Mouse (Mus musculus) megakaryocyte, embryonic 14.5 days (primary cell): ENCODE data around the gene Fubp1. TPM values are rescaled to one million over a fixed set of nuclear protein-coding genes. Genes with fewer than 3 reads are reported as not detected.
A peak's percentile ranks its signal among the peaks of the same experiment; 100 is the strongest.

Experiments used
- H3K27me3 ChIP-seq: replicated peaks from 2 replicates; pipeline ENCODE3; 2012; ENCODE audit warnings: inconsistent platforms
- H3K36me3 ChIP-seq: replicated peaks from 2 replicates; pipeline ENCODE3; 2012; ENCODE audit warnings: low read length, inconsistent platforms, mixed read lengths
- H3K4me1 ChIP-seq: 2 replicates; pipeline ENCODE4 v1.6.1; 2012; ENCODE audit warnings: inconsistent platforms
- H3K4me3 ChIP-seq: replicated peaks from 2 replicates; pipeline ENCODE3; 2012; ENCODE audit warnings: moderate library complexity, mild to moderate bottlenecking, inconsistent platforms
- H3K9me3 ChIP-seq: 2 replicates; pipeline ENCODE4 v1.6.1; 2012; ENCODE audit warnings: inconsistent platforms
- FLI1 ChIP-seq: IDR thresholded peaks from 2 replicates; pipeline ENCODE4 v1.6.1; 2012; ENCODE audit warnings: low read length, inconsistent platforms, mixed read lengths
- GATA1 ChIP-seq: IDR thresholded peaks from 3 replicates; pipeline ENCODE4 v1.6.1; 2012; ENCODE audit warnings: mixed read lengths, low read length, inconsistent platforms, borderline replicate concordance
- polyA plus RNA-seq: library from polyadenylated mRNA; stranded (reverse); fragments of >175 nt; gene quantifications from 2 replicates; pipeline ENCODE4 v1.2.3, GENCODE M21; 2012; ENCODE audit warnings: low replicate concordance; ENCODE audit not compliant: insufficient read depth

The Fubp1 gene
- polyA plus RNA-seq, 1 experiment = 205 TPM

GRCm38 (mm10) chr3:152171236-152171635, 39.0 kb upstream of the Fubp1 start:
- peaks cover 4% of the 10 kb centered on the region; the same call in 1 of the 2 replicates for H3K9me3 ChIP-seq
- TF ChIP-seq FLI1 (no peak), GATA1 (peak; percentile 10; the same call in 1 of the 3 replicates)
- peaks cover 7% of the 10 kb centered on the region for H3K36me3 ChIP-seq
- H3K27me3 ChIP-seq = peaks cover 5% of the 10 kb centered on the region
- H3K4me1 ChIP-seq = peaks cover 92% of the 10 kb centered on the region
- H3K4me3 ChIP-seq = no peak overlapping the region

- Histone ChIP-seq H3K27me3 (peaks cover 2% of the 10 kb centered on the region), H3K9me3 (peaks cover 4% of the 10 kb centered on the region; the same call in 1 of the 2 replicates), H3K4me3 (no peak overlapping the region), H3K36me3 (peaks cover 7% of the 10 kb centered on the region), H3K4me1 (peaks cover 91% of the 10 kb centered on the region)
- no peak for TF ChIP-seq GATA1
- no peak for TF ChIP-seq FLI1
Measured at GRCm38 (mm10) chr3:152171862-152172261, 38.4 kb upstream of the Fubp1 start.

- Histone ChIP-seq H3K27me3 (peaks cover 2% of the 10 kb centered on the region), H3K4me1 (peaks cover 86% of the 10 kb centered on the region), H3K36me3 (peaks cover 7% of the 10 kb centered on the region), H3K9me3 (peaks cover 4% of the 10 kb centered on the region; the same call in 1 of the 2 replicates), H3K4me3 (no peak overlapping the region)
- TF ChIP-seq GATA1 (no peak), FLI1 (no peak)
Measured at GRCm38 (mm10) chr3:152172322-152172935, 37.8 kb upstream of the Fubp1 start.

- Histone ChIP-seq H3K9me3 (peaks cover 5% of the 10 kb centered on the region; the same call in 1 of the 2 replicates), H3K4me3 (no peak overlapping the region), H3K36me3 (peaks cover 37% of the 10 kb centered on the region), H3K27me3 (no peaks in the 10 kb centered on the region), H3K4me1 (peaks cover 46% of the 10 kb centered on the region)
- TF ChIP-seq FLI1 = no peak
- no peak for TF ChIP-seq GATA1
Measured at GRCm38 (mm10) chr3:152178816-152179215, 31.4 kb upstream of the Fubp1 start.

GRCm38 (mm10) chr3:152179285-152179684, 30.9 kb upstream of the Fubp1 start:
- Histone ChIP-seq H3K36me3 (peaks cover 40% of the 10 kb centered on the region), H3K27me3 (no peaks in the 10 kb centered on the region), H3K9me3 (peaks cover 5% of the 10 kb centered on the region; the same call in 1 of the 2 replicates), H3K4me3 (no peak overlapping the region), H3K4me1 (peaks cover 42% of the 10 kb centered on the region)
- TF ChIP-seq GATA1 = no peak
- no peak for TF ChIP-seq FLI1

GRCm38 (mm10) chr3:152180624-152181023, 29.6 kb upstream of the Fubp1 start:
- no peak for TF ChIP-seq FLI1
- TF ChIP-seq GATA1 = no peak

GRCm38 (mm10) chr3:152183522-152183921, 26.7 kb upstream of the Fubp1 start:
- H3K9me3 ChIP-seq = peaks cover 5% of the 10 kb centered on the region; the same call in 1 of the 2 replicates
- peaks cover 81% of the 10 kb centered on the region for H3K36me3 ChIP-seq
- H3K4me3 ChIP-seq = no peak overlapping the region
- H3K4me1 ChIP-seq = peaks cover 37% of the 10 kb centered on the region
- TF ChIP-seq GATA1 = no peak
- TF ChIP-seq FLI1 = no peak
- no peaks in the 10 kb centered on the region for H3K27me3 ChIP-seq

More at GRCm38 (mm10) chr3:152180624-152181023, 29.6 kb upstream of the Fubp1 start:
- Histone ChIP-seq H3K27me3 (no peaks in the 10 kb centered on the region), H3K4me1 (peaks cover 32% of the 10 kb centered on the region), H3K9me3 (peaks cover 5% of the 10 kb centered on the region; the same call in 1 of the 2 replicates), H3K36me3 (peaks cover 54% of the 10 kb centered on the region), H3K4me3 (no peak overlapping the region)

GRCm38 (mm10) chr3:152186106-152186505, 24.1 kb upstream of the Fubp1 start:
- TF ChIP-seq FLI1 (no peak), GATA1 (no peak)
- Histone ChIP-seq H3K27me3 (no peaks in the 10 kb centered on the region), H3K36me3 (peaks cover 78% of the 10 kb centered on the region), H3K9me3 (no peaks in the 10 kb centered on the region), H3K4me1 (peaks cover 39% of the 10 kb centered on the region), H3K4me3 (no peak overlapping the region)

- peak overlapping the region; percentile 95 for H3K4me3 ChIP-seq
- peaks cover 37% of the 10 kb centered on the region for H3K4me1 ChIP-seq
- no peaks in the 10 kb centered on the region for H3K9me3 ChIP-seq
- H3K27me3 ChIP-seq = no peaks in the 10 kb centered on the region
- TF ChIP-seq FLI1 (no peak), GATA1 (no peak)
- H3K36me3 ChIP-seq = peaks cover 51% of the 10 kb centered on the region
Measured at GRCm38 (mm10) chr3:152189306-152189705, 20.9 kb upstream of the Fubp1 start.

GRCm38 (mm10) chr3:152190679-152191477, 19.3 kb upstream of the Fubp1 start:
- Histone ChIP-seq H3K27me3 (no peaks in the 10 kb centered on the region), H3K4me1 (peaks cover 38% of the 10 kb centered on the region), H3K36me3 (peaks cover 35% of the 10 kb centered on the region), H3K9me3 (no peaks in the 10 kb centered on the region), H3K4me3 (peak overlapping the region; percentile 95)
- TF ChIP-seq FLI1 (no peak), GATA1 (no peak)
